Mouse (Mus musculus): Measurements from ENCODE around the gene Htra3.

The Htra3 gene

DNA sequence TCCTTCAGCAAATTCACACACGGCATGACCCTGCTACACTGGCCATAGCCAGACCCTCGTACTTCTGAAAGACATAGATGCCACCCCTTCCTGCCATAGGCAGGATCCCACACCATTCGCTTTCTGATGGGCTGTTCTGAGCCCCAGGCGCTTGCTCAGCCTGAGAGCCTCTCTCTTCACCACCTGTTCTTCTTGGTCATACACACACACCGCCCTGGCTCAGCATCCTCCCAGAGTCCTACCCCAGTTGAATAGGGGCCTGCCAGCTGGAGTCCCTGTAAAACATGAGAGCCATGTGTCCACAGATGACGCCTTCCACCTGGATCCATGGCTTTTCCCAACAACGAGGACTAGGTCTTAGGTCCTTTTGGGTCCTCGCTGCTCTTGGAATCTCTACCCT is 66.9 kb downstream of the Htra3 start:
- no peak for DNase-seq (ENCODE audit: low spot score)

DNA sequence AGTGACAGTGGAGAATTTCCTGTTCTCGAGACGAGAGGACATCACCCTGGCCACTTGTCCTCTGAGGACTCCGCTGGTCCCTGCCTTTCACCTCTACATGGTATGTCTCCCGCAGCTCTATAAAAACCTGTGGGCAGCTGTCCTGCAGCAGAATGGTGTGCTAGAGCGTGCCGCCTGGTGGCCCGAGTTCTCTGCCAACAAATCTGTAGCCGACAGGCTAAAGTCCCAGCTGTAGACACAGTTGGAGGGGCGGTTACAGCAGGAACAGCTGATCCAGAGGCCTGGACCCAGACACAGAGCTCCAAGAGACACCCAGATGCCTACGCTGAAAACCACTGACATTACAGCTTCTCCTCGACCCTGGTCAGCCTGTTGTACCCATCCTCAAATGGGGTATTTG is 67.7 kb downstream of the Htra3 start:
- peak; percentile 41 for DNase-seq (ENCODE audit: low spot score)

DNA sequence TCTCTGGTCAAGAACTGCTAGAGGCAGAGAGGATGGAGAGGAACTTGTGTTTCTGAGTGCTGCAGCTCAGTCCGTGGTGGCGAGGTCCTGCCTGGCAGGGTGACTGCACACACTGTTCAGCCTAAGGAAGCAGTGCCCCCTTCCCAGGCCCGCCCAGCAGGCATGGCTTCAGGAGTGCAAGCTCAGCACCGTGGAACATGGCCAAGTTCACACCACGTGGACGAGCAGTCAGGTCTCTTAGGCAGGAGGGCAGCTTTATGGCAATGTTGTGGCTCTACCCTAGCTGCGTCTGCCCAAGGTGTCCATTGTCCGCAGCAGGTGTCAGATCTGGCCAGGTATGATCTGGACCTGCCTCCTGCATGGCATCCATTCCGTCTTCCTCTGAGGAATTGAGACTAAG is 68.4 kb downstream of the Htra3 start:
- DNase-seq (ENCODE audit: low spot score), result no peak

DNA sequence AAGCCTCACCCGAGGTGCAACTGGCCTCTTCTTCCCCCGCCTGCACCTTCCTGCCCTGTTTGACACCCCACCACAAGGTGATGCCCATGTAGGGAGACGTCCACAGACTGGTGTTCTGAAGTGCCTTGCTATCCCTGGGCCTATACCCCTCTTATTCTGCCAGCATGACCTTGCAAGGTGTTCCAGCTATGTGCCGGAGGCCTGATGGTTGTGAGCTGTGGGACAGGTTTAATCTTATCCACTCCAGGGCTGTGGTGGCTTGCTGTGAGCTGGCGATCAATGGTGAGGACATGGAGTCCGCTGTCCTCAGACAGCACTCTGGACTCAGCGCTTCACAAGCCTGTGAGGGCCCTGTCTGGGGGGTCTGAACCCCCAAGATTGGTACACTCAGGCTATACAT is 69.2 kb downstream of the Htra3 start:
- DNase-seq (ENCODE audit: low spot score), result no peak

DNA sequence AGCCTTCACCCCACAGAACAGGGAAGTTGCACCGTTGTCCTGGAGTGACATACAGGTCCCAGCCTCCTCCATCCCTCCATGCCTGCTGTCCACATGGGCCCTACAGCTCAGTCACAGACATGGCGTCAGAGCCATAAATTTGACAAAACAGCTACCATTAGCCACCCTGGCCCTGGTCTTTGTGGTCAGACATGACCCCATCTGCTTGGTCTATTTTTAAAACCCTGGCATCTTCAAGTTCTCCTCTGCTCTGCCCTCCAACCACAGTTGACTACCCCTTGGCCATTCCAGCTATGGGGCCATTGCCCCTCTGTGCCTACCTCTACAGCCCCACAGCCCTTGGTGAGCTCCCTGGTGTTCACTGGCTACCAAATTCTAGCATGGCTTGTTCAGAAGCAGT is 69.6 kb downstream of the Htra3 start:
- no peak for DNase-seq (ENCODE audit: low spot score)

DNA sequence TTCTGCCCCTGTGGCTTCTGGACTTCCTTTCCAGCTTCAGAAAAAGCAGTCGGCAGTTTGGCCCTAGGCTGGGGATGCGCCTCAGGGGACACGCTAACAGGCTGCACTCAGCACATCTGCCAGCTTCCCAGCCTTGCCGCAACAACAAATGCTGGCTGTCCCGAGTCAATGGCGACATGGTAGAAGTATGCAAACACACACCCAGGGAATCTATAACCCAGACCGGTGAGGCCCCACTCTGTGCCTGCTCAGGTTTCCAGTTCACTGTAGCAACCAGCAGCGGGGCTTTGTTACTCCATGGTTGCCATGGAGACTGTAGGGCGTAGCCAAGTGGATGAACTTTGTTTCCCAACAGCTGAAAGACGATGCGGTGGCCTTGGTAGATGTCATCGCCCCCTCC is 70.2 kb downstream of the Htra3 start:
- no peak for DNase-seq (ENCODE audit: low spot score)

DNA sequence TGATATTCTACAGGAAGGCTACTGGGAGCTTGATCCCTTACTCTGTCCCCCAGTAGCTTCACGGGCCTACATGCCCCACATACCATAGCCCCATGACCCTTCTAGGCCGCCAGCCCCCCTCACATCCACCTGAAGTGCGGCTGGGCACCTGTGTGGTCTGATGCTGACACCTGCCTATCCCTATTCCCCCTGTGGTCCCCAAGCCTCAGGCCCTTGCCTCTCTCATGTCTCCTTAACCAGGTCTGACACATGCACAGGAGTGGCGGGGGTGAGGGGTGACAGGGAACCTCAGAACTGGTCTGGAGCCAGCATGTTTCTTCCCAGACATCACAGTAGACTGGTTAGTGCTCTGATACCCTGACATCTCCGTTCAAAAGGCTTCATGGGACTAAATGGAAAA is 71.0 kb downstream of the Htra3 start:
- no peak for DNase-seq (ENCODE audit: low spot score)

DNA sequence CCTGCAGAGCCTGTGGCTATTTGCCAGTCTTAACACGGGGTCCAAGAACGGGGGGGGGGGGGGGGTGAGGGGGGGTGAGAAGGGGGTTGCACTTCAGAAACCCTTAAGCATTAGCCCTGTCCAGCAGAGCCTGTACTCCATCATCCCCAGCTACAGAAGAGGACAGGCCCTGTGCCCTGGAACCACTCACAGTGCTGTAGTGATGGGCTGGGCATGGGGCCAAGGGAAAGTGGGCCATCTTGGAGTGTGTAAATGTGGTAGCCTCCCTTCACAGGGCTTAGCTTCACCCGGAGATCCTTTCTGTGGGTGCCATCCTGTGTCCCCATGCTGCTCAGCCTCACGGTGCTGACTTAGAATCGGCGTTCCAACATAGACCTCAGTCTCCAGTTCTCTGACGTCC is 71.8 kb downstream of the Htra3 start:
- no peak for DNase-seq (ENCODE audit: low spot score)

DNA sequence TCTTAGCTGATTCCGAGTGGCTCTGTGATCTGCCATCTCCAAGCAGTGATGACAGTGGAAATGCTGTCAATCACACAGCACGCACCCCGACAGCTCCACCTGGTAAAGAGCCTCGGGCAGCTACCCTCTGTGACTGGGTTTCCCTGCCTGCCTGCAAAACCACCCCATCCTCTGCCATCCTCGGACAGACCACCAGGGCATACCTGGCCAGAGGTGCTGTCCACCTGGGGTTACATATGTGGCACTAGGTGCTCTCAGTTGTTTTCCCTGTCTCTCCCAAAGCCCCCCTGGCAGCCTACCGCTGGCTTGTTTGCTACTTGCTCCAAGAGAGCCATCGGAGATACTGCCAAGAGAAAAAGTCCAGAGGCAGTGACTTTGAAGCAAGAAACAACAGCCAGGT is 72.8 kb downstream of the Htra3 start:
- DNase-seq (ENCODE audit: low spot score), result no peak

DNA sequence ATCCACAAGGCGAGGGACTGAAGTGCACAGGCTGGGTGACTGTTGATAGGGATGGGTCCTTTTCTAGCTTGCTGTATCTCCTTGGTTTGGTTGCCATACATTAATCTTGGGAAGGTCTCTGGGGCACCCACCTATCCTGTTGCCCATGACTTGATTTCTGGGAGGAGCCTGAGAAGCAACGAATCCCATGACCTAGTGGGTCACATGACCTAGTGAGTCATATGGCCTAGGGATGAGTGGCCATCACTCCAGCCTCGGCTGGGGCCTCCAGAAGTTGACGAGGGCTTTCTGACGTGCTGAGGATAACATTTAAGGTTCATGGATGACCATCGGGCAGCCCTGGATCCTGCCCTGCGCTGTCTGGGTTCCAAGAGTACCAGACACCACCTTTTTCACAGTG is 74.2 kb downstream of the Htra3 start:
- DNase-seq (ENCODE audit: low spot score), result no peak
